Mouse (Mus musculus): ENCODE measurements around the gene Grk5.
"Not testable (repeated sequence)": the region's sequence is repeated elsewhere in the genome, so short reads cannot be mapped to it uniquely, and the experiment has no call there.

Grk5 gene

GRCm38 (mm10) chr19:60903139-60903538, 13.6 kb downstream of the Grk5 start:
- in situ Hi-C loops (cut with MboI; ENCODE audit: low pct_unique_long_range_greater_than_20kb in 1 of 2, low sequenced_read_pairs in 2 of 2, unreplicated experiment in 1 of 2), result no loop called here

- in situ Hi-C loops (cut with MboI; ENCODE audit: low pct_unique_long_range_greater_than_20kb in 1 of 2, low sequenced_read_pairs in 2 of 2, unreplicated experiment in 1 of 2), result no loop called here
These were observed 14.4 kb downstream of the Grk5 start for GRCm38 (mm10) chr19:60903971-60904370.

GRCm38 (mm10) chr19:60905477-60905876, 15.9 kb downstream of the Grk5 start:
- in situ Hi-C loops (cut with MboI; ENCODE audit: low pct_unique_long_range_greater_than_20kb in 1 of 2, low sequenced_read_pairs in 2 of 2, unreplicated experiment in 1 of 2), result no loop called here

- in situ Hi-C loops (cut with MboI; ENCODE audit: low pct_unique_long_range_greater_than_20kb in 1 of 2, low sequenced_read_pairs in 2 of 2, unreplicated experiment in 1 of 2), result no loop called here
These were observed 20.8 kb downstream of the Grk5 start for GRCm38 (mm10) chr19:60910304-60910703.

GRCm38 (mm10) chr19:60911653-60912052, 22.1 kb downstream of the Grk5 start:
- in situ Hi-C loops (cut with MboI; ENCODE audit: low pct_unique_long_range_greater_than_20kb in 1 of 2, low sequenced_read_pairs in 2 of 2, unreplicated experiment in 1 of 2), result no loop called here

GRCm38 (mm10) chr19:60915236-60915635, 25.7 kb downstream of the Grk5 start:
- in situ Hi-C loops (cut with MboI; ENCODE audit: low pct_unique_long_range_greater_than_20kb in 1 of 2, low sequenced_read_pairs in 2 of 2, unreplicated experiment in 1 of 2), result no loop called here

GRCm38 (mm10) chr19:60915862-60916261, 26.3 kb downstream of the Grk5 start:
- in situ Hi-C loops (cut with MboI; ENCODE audit: low pct_unique_long_range_greater_than_20kb in 1 of 2, low sequenced_read_pairs in 2 of 2, unreplicated experiment in 1 of 2), result no loop called here

- in situ Hi-C loops (cut with MboI; ENCODE audit: low pct_unique_long_range_greater_than_20kb in 1 of 2, low sequenced_read_pairs in 2 of 2, unreplicated experiment in 1 of 2), result no loop called here
These were observed 27.5 kb downstream of the Grk5 start for GRCm38 (mm10) chr19:60916869-60917570.

GRCm38 (mm10) chr19:60924534-60924933, 35.0 kb downstream of the Grk5 start:
- in situ Hi-C loops (cut with MboI; ENCODE audit: low pct_unique_long_range_greater_than_20kb in 1 of 2, low sequenced_read_pairs in 2 of 2, unreplicated experiment in 1 of 2), result not testable (repeated sequence)

GRCm38 (mm10) chr19:60935001-60935400, 45.5 kb downstream of the Grk5 start:
- in situ Hi-C loops (cut with MboI; ENCODE audit: low pct_unique_long_range_greater_than_20kb in 1 of 2, low sequenced_read_pairs in 2 of 2, unreplicated experiment in 1 of 2), result no loop called here

- in situ Hi-C loops (cut with MboI; ENCODE audit: low pct_unique_long_range_greater_than_20kb in 1 of 2, low sequenced_read_pairs in 2 of 2, unreplicated experiment in 1 of 2), result no loop called here
These were observed 50.4 kb downstream of the Grk5 start for GRCm38 (mm10) chr19:60939954-60940379.

- in situ Hi-C loops (cut with MboI; ENCODE audit: low pct_unique_long_range_greater_than_20kb in 1 of 2, low sequenced_read_pairs in 2 of 2, unreplicated experiment in 1 of 2), result no loop called here
These were observed 51.3 kb downstream of the Grk5 start for GRCm38 (mm10) chr19:60940866-60941265.

GRCm38 (mm10) chr19:60945801-60946311, 56.3 kb downstream of the Grk5 start:
- in situ Hi-C loops (cut with MboI; ENCODE audit: low pct_unique_long_range_greater_than_20kb in 1 of 2, low sequenced_read_pairs in 2 of 2, unreplicated experiment in 1 of 2), result no loop called here

GRCm38 (mm10) chr19:60946656-60947055, 57.1 kb downstream of the Grk5 start:
- in situ Hi-C loops (cut with MboI; ENCODE audit: low pct_unique_long_range_greater_than_20kb in 1 of 2, low sequenced_read_pairs in 2 of 2, unreplicated experiment in 1 of 2), result no loop called here

- in situ Hi-C loops (cut with MboI; ENCODE audit: low pct_unique_long_range_greater_than_20kb in 1 of 2, low sequenced_read_pairs in 2 of 2, unreplicated experiment in 1 of 2), result no loop called here
These were observed 59.4 kb downstream of the Grk5 start for GRCm38 (mm10) chr19:60948996-60949395.

GRCm38 (mm10) chr19:60950056-60950869, 60.7 kb downstream of the Grk5 start:
- in situ Hi-C loops (cut with MboI; ENCODE audit: low pct_unique_long_range_greater_than_20kb in 1 of 2, low sequenced_read_pairs in 2 of 2, unreplicated experiment in 1 of 2), result no loop called here

- in situ Hi-C loops (cut with MboI; ENCODE audit: low pct_unique_long_range_greater_than_20kb in 1 of 2, low sequenced_read_pairs in 2 of 2, unreplicated experiment in 1 of 2), result no loop called here
These were observed 65.6 kb downstream of the Grk5 start for GRCm38 (mm10) chr19:60955131-60955530.

GRCm38 (mm10) chr19:60955712-60956111, 66.2 kb downstream of the Grk5 start:
- in situ Hi-C loops (cut with MboI; ENCODE audit: low pct_unique_long_range_greater_than_20kb in 1 of 2, low sequenced_read_pairs in 2 of 2, unreplicated experiment in 1 of 2), result no loop called here

- in situ Hi-C loops (cut with MboI; ENCODE audit: low pct_unique_long_range_greater_than_20kb in 1 of 2, low sequenced_read_pairs in 2 of 2, unreplicated experiment in 1 of 2), result no loop called here
These were observed 66.7 kb downstream of the Grk5 start for GRCm38 (mm10) chr19:60956198-60956750.

Measured in mouse embryonic stem cell (cell line).